Mouse (Mus musculus) neural tube, embryonic 14.5 days (tissue): Measurements from ENCODE around the gene Slc5a2. TPM values are rescaled to one million over a fixed set of nuclear protein-coding genes. Genes with fewer than 3 reads are reported as not detected.

Source experiments
- ATAC-seq: fragments of 200-750 bp; cut with Nextera tagmentation; 2 replicates; pipeline ENCODE4 v1.8.0; 2017; ENCODE audit warnings: low read depth, mild to moderate bottlenecking, moderate TSS enrichment, moderate library complexity
- H3K27ac ChIP-seq: fragments of 300-500 bp; sonication (generic); 2 replicates; pipeline ENCODE4 v1.5.1; 2014; ENCODE audit warnings: low read depth, mild to moderate bottlenecking, control low read depth, low read length, moderate library complexity, mixed read lengths
- H3K27me3 ChIP-seq: fragments of 300-500 bp; sonication (generic); 2 replicates; pipeline ENCODE4 v1.6.1; 2014; ENCODE audit warnings: low read length; ENCODE audit not compliant: control insufficient read depth, insufficient read depth
- H3K36me3 ChIP-seq: fragments of 300-500 bp; sonication (generic); 2 replicates; pipeline ENCODE4 v1.6.1; 2014; ENCODE audit warnings: low read length, mixed read lengths; ENCODE audit not compliant: control insufficient read depth, insufficient read depth
- H3K4me1 ChIP-seq: fragments of 300-500 bp; sonication (generic); 2 replicates; pipeline ENCODE4 v1.6.1; 2014; ENCODE audit warnings: low read length; ENCODE audit not compliant: control insufficient read depth, insufficient read depth
- H3K4me2 ChIP-seq: fragments of 300-500 bp; sonication (generic); 2 replicates; pipeline ENCODE4 v1.6.1; 2014; ENCODE audit warnings: mild to moderate bottlenecking, low read depth, low read length, control low read depth
- H3K4me3 ChIP-seq: fragments of 300-500 bp; sonication (generic); 2 replicates; pipeline ENCODE4 v1.5.1; 2014; ENCODE audit warnings: low read depth, low read length, control low read depth, mixed read lengths
- H3K9ac ChIP-seq: fragments of 300-500 bp; sonication (generic); replicated peaks from 2 replicates; pipeline ENCODE4 v1.6.1; 2014; ENCODE audit warnings: low read depth, mild to moderate bottlenecking, control low read depth, low read length, mixed read lengths
- H3K9me3 ChIP-seq: fragments of 300-500 bp; sonication (generic); 2 replicates; pipeline ENCODE4 v1.6.1; 2016; ENCODE audit warnings: low read length; ENCODE audit not compliant: control insufficient read depth
- WGBS: fragments of 180-500 bp; shearing (Covaris S2); extraction: QIAGEN DNeasy Blood & Tissue Kit; methylation state at CpG from one replicate; pipeline ENCODE4 v1.1.7; 2014; 5-methylcytosine and 5-hydroxymethylcytosine counted together
- polyA plus RNA-seq: library from polyadenylated mRNA; unstranded; fragments of >200 nt; fragmentation: Nextera tagmentation; extraction: Ambion mirVana; gene quantifications from 2 replicates; pipeline ENCODE4 v1.2.1, GENCODE M21; 2014

Gene Slc5a2
- polyA plus RNA-seq, 1 experiment from 2014 or later: not detected

DNA sequence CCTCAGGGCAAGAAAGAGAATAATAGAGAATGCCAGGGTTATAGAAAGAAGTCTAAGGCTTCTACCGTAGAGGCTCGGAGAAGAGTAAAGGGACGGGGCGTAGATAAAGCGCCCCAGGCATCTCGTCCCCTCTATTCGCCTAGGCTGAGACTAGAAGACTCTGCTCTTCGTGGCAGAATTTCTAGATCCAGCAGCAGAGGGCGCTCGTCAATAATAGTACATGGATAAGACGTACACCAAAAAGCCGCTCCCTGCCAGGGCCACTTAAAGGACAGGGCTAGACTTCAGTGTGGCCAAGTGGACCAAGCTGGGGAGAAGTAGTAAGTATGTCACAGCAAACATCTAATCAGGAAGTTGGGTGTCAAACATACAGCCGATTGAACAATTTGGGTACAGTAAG, 18.0 kb upstream of the Slc5a2 start:
- H3K4me2 ChIP-seq: peak overlapping the region; percentile 47
- H3K9me3 ChIP-seq: no peaks in the 10 kb centered on the region
- H3K4me1 ChIP-seq: peaks cover 3% of the 10 kb centered on the region; the same call in 1 of the 2 replicates
- H3K9ac ChIP-seq: peak overlapping the region; percentile 50
- WGBS: 1% methylated on average over 13 of the region's 13 CpGs
- H3K27ac ChIP-seq: 0 out of 2 replicates have a peak overlapping the region, but pooled peaks have one; percentile 72
- H3K27me3 ChIP-seq: no peaks in the 10 kb centered on the region
- ATAC-seq: peak; percentile 79
- peaks cover 4% of the 10 kb centered on the region; the same call in 1 of the 2 replicates for H3K36me3 ChIP-seq
- peak overlapping the region; percentile 34 for H3K4me3 ChIP-seq

DNA sequence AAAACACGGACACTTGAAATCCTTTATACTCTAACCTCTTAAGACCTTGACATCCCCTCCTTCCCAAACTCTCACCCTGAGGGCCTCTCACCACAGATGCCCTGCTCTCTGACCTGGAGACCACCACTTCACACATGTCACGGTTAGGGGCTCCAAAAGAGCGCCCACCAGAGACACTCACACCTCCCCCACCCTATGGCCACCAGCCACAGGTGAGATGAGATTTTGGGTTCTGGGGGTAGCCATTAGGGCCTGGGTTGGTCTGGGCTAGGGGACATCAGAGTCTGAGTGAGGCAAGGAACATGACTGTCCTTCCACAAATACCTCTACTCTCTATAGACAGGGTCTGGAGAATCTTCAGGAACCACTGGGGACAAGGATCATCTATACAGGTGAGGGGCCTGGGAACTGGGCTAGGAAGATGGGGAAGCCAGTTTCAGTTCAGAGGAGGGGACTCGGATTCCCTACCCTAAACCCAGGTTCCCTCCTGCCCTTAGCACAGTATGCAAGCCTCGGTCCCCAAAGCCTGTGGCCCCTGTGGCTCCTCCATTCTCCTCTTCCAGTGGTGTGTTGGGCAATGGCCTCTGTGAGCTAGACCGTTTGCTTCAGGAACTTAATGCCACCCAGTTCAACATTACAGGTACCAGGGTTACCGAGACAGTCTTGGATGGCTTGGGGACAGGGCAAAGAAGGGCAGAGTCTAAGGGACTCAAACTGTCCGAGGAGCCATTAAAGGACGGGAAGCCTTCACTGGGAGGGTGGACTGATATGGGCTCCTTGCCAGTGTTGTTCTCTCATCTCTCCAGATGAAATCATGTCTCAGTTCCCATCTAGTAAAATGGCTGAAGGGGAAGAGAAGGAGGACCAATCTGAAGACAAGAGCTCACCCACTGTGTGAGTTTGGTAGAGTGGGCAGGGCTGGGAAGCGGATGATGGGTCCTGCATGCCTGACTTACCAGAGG, 17.1 kb upstream of the Slc5a2 start:
- Histone ChIP-seq H3K36me3 (no peaks in the 10 kb centered on the region; the same call in 1 of the 2 replicates), H3K27me3 (no peaks in the 10 kb centered on the region), H3K9me3 (no peaks in the 10 kb centered on the region), H3K4me2 (peak overlapping the region; percentile 47; the same call in 1 of the 2 replicates), H3K4me3 (no peak overlapping the region), H3K9ac (no peak overlapping the region; the same call in 1 of the 2 replicates), H3K4me1 (peaks cover 3% of the 10 kb centered on the region; the same call in 1 of the 2 replicates), H3K27ac (no peak overlapping the region)
- no peak for ATAC-seq
- 84% methylated on average over 10 of the region's 10 CpGs for WGBS

DNA sequence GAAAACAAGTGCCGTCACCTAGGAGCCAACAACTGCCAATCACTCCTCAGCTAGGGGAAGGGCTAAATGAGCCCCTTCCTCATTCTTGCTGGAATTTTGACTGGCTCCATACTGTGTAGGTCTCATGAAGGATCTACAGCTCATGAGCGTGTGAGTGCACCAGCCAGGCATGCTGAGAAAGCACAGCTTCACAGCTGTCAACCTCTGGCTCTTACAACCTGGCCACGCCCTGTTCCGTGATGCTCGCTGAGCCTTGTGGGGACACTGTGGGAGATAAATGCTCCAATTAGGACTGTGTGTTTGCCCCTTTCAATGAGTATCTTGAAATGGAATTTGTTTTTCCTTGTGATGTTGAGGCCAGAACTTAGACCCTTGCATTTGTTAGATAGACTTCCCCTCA, 15.5 kb upstream of the Slc5a2 start:
- peaks cover 3% of the 10 kb centered on the region; the same call in 1 of the 2 replicates for H3K4me1 ChIP-seq
- H3K9ac ChIP-seq: no peak overlapping the region
- no peaks in the 10 kb centered on the region; the same call in 1 of the 2 replicates for H3K36me3 ChIP-seq
- no peak overlapping the region for H3K4me3 ChIP-seq
- 91% methylated on average over 5 of the region's 5 CpGs for WGBS
- ATAC-seq: no peak
- H3K4me2 ChIP-seq: no peak overlapping the region
- no peaks in the 10 kb centered on the region for H3K9me3 ChIP-seq
- H3K27ac ChIP-seq: no peak overlapping the region
- H3K27me3 ChIP-seq: no peaks in the 10 kb centered on the region

GRCm38 (mm10) chr7:128251946-128252345, 13.5 kb upstream of the Slc5a2 start:
- no peaks in the 10 kb centered on the region for H3K27me3 ChIP-seq
- 52% methylated on average over 12 of the region's 12 CpGs for WGBS
- H3K9ac ChIP-seq: no peak overlapping the region
- H3K4me3 ChIP-seq: 0 out of 2 replicates have a peak overlapping the region, but pooled peaks have one; percentile 31
- H3K27ac ChIP-seq: no peak overlapping the region
- H3K4me1 ChIP-seq: peaks cover 3% of the 10 kb centered on the region; the same call in 1 of the 2 replicates
- H3K9me3 ChIP-seq: no peaks in the 10 kb centered on the region
- H3K4me2 ChIP-seq: peak overlapping the region; percentile 55; the same call in 1 of the 2 replicates
- H3K36me3 ChIP-seq: no peaks in the 10 kb centered on the region
- ATAC-seq: no peak

GRCm38 (mm10) chr7:128252609-128253008, 12.8 kb upstream of the Slc5a2 start:
- no peaks in the 10 kb centered on the region for H3K27me3 ChIP-seq
- H3K9ac ChIP-seq: peak overlapping the region; percentile 12; the same call in 1 of the 2 replicates
- peak overlapping the region; percentile 55 for H3K4me2 ChIP-seq
- peak; percentile 74 for ATAC-seq
- H3K27ac ChIP-seq: no peak overlapping the region
- H3K9me3 ChIP-seq: no peaks in the 10 kb centered on the region
- no peaks in the 10 kb centered on the region for H3K4me1 ChIP-seq
- H3K36me3 ChIP-seq: no peaks in the 10 kb centered on the region
- WGBS: 5% methylated on average over 24 of the region's 24 CpGs
- peak overlapping the region; percentile 31 for H3K4me3 ChIP-seq

- no peak for ATAC-seq
- Histone ChIP-seq H3K27ac (no peak overlapping the region), H3K4me1 (no peaks in the 10 kb centered on the region), H3K4me2 (no peak overlapping the region), H3K36me3 (no peaks in the 10 kb centered on the region), H3K9ac (no peak overlapping the region), H3K4me3 (no peak overlapping the region), H3K9me3 (no peaks in the 10 kb centered on the region), H3K27me3 (no peaks in the 10 kb centered on the region)
- WGBS: 71% methylated on average over 2 of the region's 2 CpGs
Observed at GRCm38 (mm10) chr7:128254978-128255377, 10.5 kb upstream of the Slc5a2 start.

GRCm38 (mm10) chr7:128255757-128256156, 9.7 kb upstream of the Slc5a2 start:
- WGBS: 95% methylated on average over 5 of the region's 5 CpGs
- H3K4me1 ChIP-seq: no peaks in the 10 kb centered on the region
- no peak overlapping the region for H3K9ac ChIP-seq
- no peak for ATAC-seq
- H3K36me3 ChIP-seq: no peaks in the 10 kb centered on the region
- no peak overlapping the region for H3K27ac ChIP-seq
- H3K4me2 ChIP-seq: no peak overlapping the region
- H3K27me3 ChIP-seq: no peaks in the 10 kb centered on the region
- no peaks in the 10 kb centered on the region for H3K9me3 ChIP-seq
- H3K4me3 ChIP-seq: no peak overlapping the region

DNA sequence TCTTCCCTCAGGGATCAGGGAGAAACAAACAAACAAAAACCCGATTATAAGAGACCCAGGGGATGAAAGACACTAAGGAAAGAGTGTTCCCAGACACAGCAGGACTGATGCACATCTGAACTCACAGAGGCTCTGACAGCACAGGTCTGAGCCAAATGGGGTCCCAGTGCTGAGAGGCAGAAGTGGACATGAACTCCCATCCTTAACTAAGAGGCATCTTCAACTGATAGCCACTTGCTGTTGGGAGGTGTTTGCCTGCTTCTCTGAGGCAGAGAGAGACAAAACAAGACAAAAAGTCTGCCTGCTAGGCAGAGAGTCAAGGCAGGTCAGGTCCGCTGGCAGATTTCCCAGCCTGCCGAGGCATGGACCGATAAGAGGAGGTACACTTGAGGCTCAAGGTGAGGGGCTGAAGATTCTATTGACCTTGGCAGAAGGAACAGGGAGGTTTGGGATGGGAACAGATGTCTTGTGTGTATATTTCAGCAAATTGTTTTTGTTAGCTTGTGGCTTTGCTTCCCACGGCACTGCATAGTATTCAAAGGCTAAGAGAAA, 8.6 kb upstream of the Slc5a2 start:
- 58% methylated on average over 5 of the region's 5 CpGs for WGBS
- no peak overlapping the region for H3K27ac ChIP-seq
- H3K36me3 ChIP-seq: no peaks in the 10 kb centered on the region
- no peaks in the 10 kb centered on the region for H3K27me3 ChIP-seq
- no peak for ATAC-seq
- H3K9ac ChIP-seq: no peak overlapping the region
- H3K4me3 ChIP-seq: no peak overlapping the region
- H3K4me1 ChIP-seq: no peaks in the 10 kb centered on the region
- H3K4me2 ChIP-seq: no peak overlapping the region
- no peaks in the 10 kb centered on the region for H3K9me3 ChIP-seq

DNA sequence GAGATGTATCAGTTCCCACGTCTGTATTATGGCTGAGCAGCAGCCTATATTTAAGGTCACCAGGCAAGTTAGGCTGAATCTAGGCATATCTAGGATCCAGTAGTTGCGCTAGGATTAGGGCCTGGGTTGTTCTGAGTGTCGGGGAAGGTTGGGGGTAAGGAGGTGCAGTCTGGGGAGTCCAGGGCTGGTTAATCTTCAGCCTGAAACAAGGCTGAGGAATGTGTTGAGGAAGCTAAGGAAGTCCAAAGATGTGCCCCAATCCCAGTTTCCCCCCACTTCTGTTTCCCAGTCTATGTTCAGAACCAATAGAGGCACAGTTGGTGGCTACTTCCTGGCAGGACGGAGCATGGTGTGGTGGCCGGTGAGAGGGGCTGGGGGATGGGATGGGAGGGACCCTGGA, 599 bp downstream of the Slc5a2 start:
- no peak overlapping the region for H3K27ac ChIP-seq
- H3K4me3 ChIP-seq: no peak overlapping the region
- no peaks in the 10 kb centered on the region for H3K4me1 ChIP-seq
- H3K9ac ChIP-seq: no peak overlapping the region
- H3K36me3 ChIP-seq: 0 out of 2 replicates have a peak, but pooled peaks cover 3% of the 10 kb centered on the region
- ATAC-seq: no peak
- 95% methylated on average over 5 of the region's 5 CpGs for WGBS
- H3K27me3 ChIP-seq: no peaks in the 10 kb centered on the region
- H3K4me2 ChIP-seq: no peak overlapping the region
- H3K9me3 ChIP-seq: no peaks in the 10 kb centered on the region
